Mouse (Mus musculus) heart, adult 18-20 months (tissue): ENCODE measurements around the gene Speg. TPM values are rescaled to one million over a fixed set of nuclear protein-coding genes. Genes with fewer than 3 reads are reported as not detected.
A peak's percentile ranks its signal among the peaks of the same experiment; 100 is the strongest.

Source experiments
- DNase-seq, 2 experiments: peaks; one replicate each; pipeline ENCODE4 v3.0.0; 2021 to 2022; ENCODE audit warnings: mixed read lengths in 1 of 2
- total RNA-seq, 2 experiments: library from RNA; stranded (reverse); gene quantifications; 2 replicates each; pipeline ENCODE4 v1.2.3; 2021

Speg gene
- total RNA-seq, 2 experiments from 2014 or later: 115 TPM

- DNase-seq: no peak
These were observed 9.5 kb upstream of the Speg start for GRCm38 (mm10) chr1:75365510-75366137.

- DNase-seq: no peak
These were observed 5.6 kb upstream of the Speg start for GRCm38 (mm10) chr1:75369360-75369983.

GRCm38 (mm10) chr1:75369984-75370660 is 5.0 kb upstream of the Speg start:
- DNase-seq: peak; percentile 79 to 83

GRCm38 (mm10) chr1:75371317-75372095 is 3.6 kb upstream of the Speg start:
- peak; percentile 77 to 85 for DNase-seq

GRCm38 (mm10) chr1:75372450-75372849 is 2.6 kb upstream of the Speg start:
- DNase-seq: no peak

- no peak for DNase-seq
These were observed 1.8 kb upstream of the Speg start for GRCm38 (mm10) chr1:75373276-75373675.

- DNase-seq: no peak
These were observed 4.1 kb downstream of the Speg start for GRCm38 (mm10) chr1:75379196-75379595.

GRCm38 (mm10) chr1:75379931-75380330 is 4.8 kb downstream of the Speg start:
- DNase-seq: no peak

GRCm38 (mm10) chr1:75380951-75381350 is 5.9 kb downstream of the Speg start:
- peak in 1 of 2 experiments; percentile 31 for DNase-seq

GRCm38 (mm10) chr1:75381482-75382355 is 6.6 kb downstream of the Speg start:
- peak in 1 of 2 experiments; percentile 35 for DNase-seq

GRCm38 (mm10) chr1:75382356-75383071 is 7.4 kb downstream of the Speg start:
- DNase-seq: peak; percentile 44 to 67

GRCm38 (mm10) chr1:75384470-75385141 is 9.5 kb downstream of the Speg start:
- DNase-seq: no peak

- no peak for DNase-seq
These were observed 10.1 kb downstream of the Speg start for GRCm38 (mm10) chr1:75385142-75385730.

- no peak for DNase-seq
These were observed 11.1 kb downstream of the Speg start for GRCm38 (mm10) chr1:75386149-75386548.

- peak in 1 of 2 experiments; percentile 33 for DNase-seq
These were observed 12.4 kb downstream of the Speg start for GRCm38 (mm10) chr1:75387469-75387928.

- no peak for DNase-seq
These were observed 13.1 kb downstream of the Speg start for GRCm38 (mm10) chr1:75387929-75388897.

GRCm38 (mm10) chr1:75388898-75389515 is 13.9 kb downstream of the Speg start:
- no peak for DNase-seq

- DNase-seq: peak; percentile 85 to 87
These were observed 18.0 kb downstream of the Speg start for GRCm38 (mm10) chr1:75393139-75393538.
